Mouse (Mus musculus): ENCODE measurements around the gene Osbpl10. TPM values are rescaled to one million over a fixed set of nuclear protein-coding genes. Genes with fewer than 3 reads are reported as not detected.
A peak's percentile ranks its signal among the peaks of the same experiment; 100 is the strongest.

Osbpl10 gene
- polyA plus RNA-seq, 1 experiment from 2014 or later: 1.6 TPM

GRCm38 (mm10) chr9:115107430-115107829 is 129.1 kb downstream of the Osbpl10 start:
- 86% methylated on average over 7 of the region's 7 CpGs for WGBS
- no peaks in the 10 kb centered on the region for H3K4me1 ChIP-seq
- no peaks in the 10 kb centered on the region for H3K27me3 ChIP-seq
- H3K9ac ChIP-seq (replicated peaks): no peak overlapping the region
- 0 out of 2 replicates have a peak, but pooled peaks cover 2% of the 10 kb centered on the region for H3K9me3 ChIP-seq
- 0 out of 2 replicates have a peak, but pooled peaks have one; percentile 52 for ATAC-seq (ENCODE audit: low FRiP score, low read depth)
- H3K27ac ChIP-seq (replicated peaks): no peak overlapping the region
- H3K36me3 ChIP-seq: no peaks in the 10 kb centered on the region
- no peak overlapping the region for H3K4me3 ChIP-seq
- no peak overlapping the region for H3K4me2 ChIP-seq (replicated peaks)

- H3K9ac ChIP-seq (replicated peaks): no peak overlapping the region
- WGBS: 65% methylated on average over 3 of the region's 3 CpGs
- no peak for ATAC-seq (ENCODE audit: low FRiP score, low read depth)
Measured at GRCm38 (mm10) chr9:115110655-115111054, 132.3 kb downstream of the Osbpl10 start.

GRCm38 (mm10) chr9:115117314-115117713 is 138.9 kb downstream of the Osbpl10 start:
- H3K4me3 ChIP-seq: no peak overlapping the region
- H3K27me3 ChIP-seq: no peaks in the 10 kb centered on the region
- no peak overlapping the region for H3K9ac ChIP-seq (replicated peaks)
- no peak overlapping the region for H3K4me2 ChIP-seq (replicated peaks)
- 77% methylated on average over 10 of the region's 10 CpGs for WGBS
- H3K27ac ChIP-seq (replicated peaks): no peak overlapping the region
- H3K36me3 ChIP-seq: no peaks in the 10 kb centered on the region
- H3K9me3 ChIP-seq: no peaks in the 10 kb centered on the region
- H3K4me1 ChIP-seq: peaks cover 9% of the 10 kb centered on the region
- ATAC-seq (ENCODE audit: low FRiP score, low read depth): no peak

More at GRCm38 (mm10) chr9:115110655-115111054, 132.3 kb downstream of the Osbpl10 start:
- Histone ChIP-seq H3K36me3 (no peaks in the 10 kb centered on the region), H3K4me1 (no peaks in the 10 kb centered on the region), H3K9me3 (0 out of 2 replicates have a peak, but pooled peaks cover 2% of the 10 kb centered on the region), H3K4me2 (replicated peaks) (no peak overlapping the region), H3K4me3 (no peak overlapping the region), H3K27me3 (no peaks in the 10 kb centered on the region), H3K27ac (replicated peaks) (no peak overlapping the region)

GRCm38 (mm10) chr9:115120276-115120675 is 141.9 kb downstream of the Osbpl10 start:
- Histone ChIP-seq H3K9ac (replicated peaks) (no peak overlapping the region), H3K27ac (replicated peaks) (no peak overlapping the region), H3K4me1 (peaks cover 9% of the 10 kb centered on the region), H3K4me3 (no peak overlapping the region), H3K9me3 (no peaks in the 10 kb centered on the region), H3K27me3 (no peaks in the 10 kb centered on the region), H3K4me2 (replicated peaks) (no peak overlapping the region), H3K36me3 (no peaks in the 10 kb centered on the region)
- ATAC-seq (ENCODE audit: low FRiP score, low read depth): no peak
- WGBS: 89% methylated on average over 5 of the region's 5 CpGs

GRCm38 (mm10) chr9:115120678-115121224 is 142.4 kb downstream of the Osbpl10 start:
- Histone ChIP-seq H3K27ac (replicated peaks) (peak overlapping the region; percentile 35; the same call in 1 of the 2 replicates), H3K36me3 (no peaks in the 10 kb centered on the region), H3K4me1 (peaks cover 9% of the 10 kb centered on the region), H3K4me2 (replicated peaks) (no peak overlapping the region), H3K4me3 (no peak overlapping the region), H3K9me3 (no peaks in the 10 kb centered on the region), H3K27me3 (no peaks in the 10 kb centered on the region), H3K9ac (replicated peaks) (no peak overlapping the region)
- 83% methylated on average over 17 of the region's 17 CpGs for WGBS
- no peak for ATAC-seq (ENCODE audit: low FRiP score, low read depth)

- H3K4me1 ChIP-seq: peaks cover 12% of the 10 kb centered on the region
- 36% methylated on average over 10 of the region's 10 CpGs for WGBS
- H3K4me3 ChIP-seq: no peak overlapping the region
- no peak overlapping the region for H3K4me2 ChIP-seq (replicated peaks)
- H3K36me3 ChIP-seq: no peaks in the 10 kb centered on the region
- no peaks in the 10 kb centered on the region for H3K27me3 ChIP-seq
- no peaks in the 10 kb centered on the region for H3K9me3 ChIP-seq
- no peak overlapping the region for H3K27ac ChIP-seq (replicated peaks)
- no peak overlapping the region for H3K9ac ChIP-seq (replicated peaks)
- ATAC-seq (ENCODE audit: low FRiP score, low read depth): no peak
Measured at GRCm38 (mm10) chr9:115127342-115127741, 149.0 kb downstream of the Osbpl10 start.

- no peak for ATAC-seq (ENCODE audit: low FRiP score, low read depth)
- no peaks in the 10 kb centered on the region for H3K27me3 ChIP-seq
- no peaks in the 10 kb centered on the region for H3K36me3 ChIP-seq
- H3K9ac ChIP-seq (replicated peaks): no peak overlapping the region
- no peak overlapping the region for H3K4me3 ChIP-seq
- 0 out of 2 replicates have a peak, but pooled peaks cover 3% of the 10 kb centered on the region for H3K4me1 ChIP-seq
- no peak overlapping the region for H3K27ac ChIP-seq (replicated peaks)
- H3K9me3 ChIP-seq: no peaks in the 10 kb centered on the region
- no peak overlapping the region for H3K4me2 ChIP-seq (replicated peaks)
- 79% methylated on average over 2 of the region's 2 CpGs for WGBS
Measured at GRCm38 (mm10) chr9:115133926-115134325, 155.6 kb downstream of the Osbpl10 start.

- Histone ChIP-seq H3K27ac (replicated peaks) (no peak overlapping the region), H3K4me3 (no peak overlapping the region), H3K9ac (replicated peaks) (no peak overlapping the region), H3K4me2 (replicated peaks) (no peak overlapping the region), H3K27me3 (no peaks in the 10 kb centered on the region), H3K9me3 (no peaks in the 10 kb centered on the region), H3K4me1 (0 out of 2 replicates have a peak, but pooled peaks cover 3% of the 10 kb centered on the region), H3K36me3 (no peaks in the 10 kb centered on the region)
- ATAC-seq (ENCODE audit: low FRiP score, low read depth): no peak
- 58% methylated on average over 4 of the region's 4 CpGs for WGBS
Measured at GRCm38 (mm10) chr9:115134736-115135135, 156.4 kb downstream of the Osbpl10 start.

GRCm38 (mm10) chr9:115135352-115135751 is 157.0 kb downstream of the Osbpl10 start:
- ATAC-seq (ENCODE audit: low FRiP score, low read depth): no peak
- 81% methylated on average over 8 of the region's 8 CpGs for WGBS
- Histone ChIP-seq H3K36me3 (no peaks in the 10 kb centered on the region), H3K9me3 (no peaks in the 10 kb centered on the region), H3K4me1 (0 out of 2 replicates have a peak, but pooled peaks cover 3% of the 10 kb centered on the region), H3K4me2 (replicated peaks) (no peak overlapping the region), H3K4me3 (no peak overlapping the region), H3K27me3 (no peaks in the 10 kb centered on the region), H3K27ac (replicated peaks) (0 out of 2 replicates have a peak overlapping the region, but pooled peaks have one; percentile 10), H3K9ac (replicated peaks) (no peak overlapping the region)

- 73% methylated on average over 3 of the region's 3 CpGs for WGBS
- 0 out of 2 replicates have a peak, but pooled peaks cover 3% of the 10 kb centered on the region for H3K4me1 ChIP-seq
Measured at GRCm38 (mm10) chr9:115137858-115138257, 159.5 kb downstream of the Osbpl10 start.

GRCm38 (mm10) chr9:115139597-115140332 is 161.4 kb downstream of the Osbpl10 start:
- no peaks in the 10 kb centered on the region for H3K36me3 ChIP-seq
- H3K27me3 ChIP-seq: no peaks in the 10 kb centered on the region
- no peak overlapping the region for H3K4me3 ChIP-seq
- 86% methylated on average over 14 of the region's 14 CpGs for WGBS
- H3K4me2 ChIP-seq (replicated peaks): no peak overlapping the region
- H3K9me3 ChIP-seq: no peaks in the 10 kb centered on the region
- H3K27ac ChIP-seq (replicated peaks): no peak overlapping the region
- no peak overlapping the region for H3K9ac ChIP-seq (replicated peaks)
- ATAC-seq (ENCODE audit: low FRiP score, low read depth): no peak
- 0 out of 2 replicates have a peak, but pooled peaks cover under 1% of the 10 kb centered on the region for H3K4me1 ChIP-seq

More at GRCm38 (mm10) chr9:115137858-115138257, 159.5 kb downstream of the Osbpl10 start:
- no peak for ATAC-seq (ENCODE audit: low FRiP score, low read depth)
- H3K9me3 ChIP-seq: no peaks in the 10 kb centered on the region
- H3K4me3 ChIP-seq: no peak overlapping the region
- H3K9ac ChIP-seq (replicated peaks): no peak overlapping the region
- H3K36me3 ChIP-seq: no peaks in the 10 kb centered on the region
- no peaks in the 10 kb centered on the region for H3K27me3 ChIP-seq
- H3K4me2 ChIP-seq (replicated peaks): no peak overlapping the region
- no peak overlapping the region for H3K27ac ChIP-seq (replicated peaks)

GRCm38 (mm10) chr9:115147141-115147540 is 168.8 kb downstream of the Osbpl10 start:
- Histone ChIP-seq H3K4me1 (no peaks in the 10 kb centered on the region), H3K4me2 (replicated peaks) (no peak overlapping the region), H3K27ac (replicated peaks) (no peak overlapping the region), H3K9ac (replicated peaks) (no peak overlapping the region), H3K4me3 (no peak overlapping the region), H3K27me3 (no peaks in the 10 kb centered on the region), H3K36me3 (no peaks in the 10 kb centered on the region), H3K9me3 (no peaks in the 10 kb centered on the region)
- ATAC-seq (ENCODE audit: low FRiP score, low read depth): no peak
- WGBS: 89% methylated on average over 5 of the region's 5 CpGs
